12 mouse cellular contexts compared by ENCODE assay signal in genomic region chr11:69526631-69527030, GRCm38 (mm10). TPM values are rescaled to one million over a fixed set of nuclear protein-coding genes. Genes with fewer than 3 reads are reported as not detected.
DNase-seq lines count a peak whose midpoint lies in the region; ATAC-seq lines count a peak whose summit lies in the region.
"Had no signal": no experiment of that assay in that cellular context is flagged by ENCODE, and none has a peak within 500 bp of the region (broad histone marks: within the 10 kb centered on the region; RNA-seq: fewer than 3 reads in every experiment).

No protein-coding gene starts in this region.

- no peak overlapping the region for H3K27ac ChIP-seq in kidney, embryonic 16.5 days (ENCODE audit: low read length)
- H3K27ac ChIP-seq in forebrain, embryonic 11.5 days (ENCODE audit: low read depth, low read length) = peak overlapping the region; percentile 94
- no peak overlapping the region for H3K27ac ChIP-seq in intestine, embryonic 15.5 days
- H3K27ac ChIP-seq in neural tube, embryonic 13.5 days (replicated peaks) = peak overlapping the region; percentile 95

- H3K36me3 ChIP-seq in kidney, embryonic 16.5 days (ENCODE audit: insufficient read depth, low read length) = no peaks in the 10 kb centered on the region
- no peaks in the 10 kb centered on the region for H3K36me3 ChIP-seq in forebrain, embryonic 11.5 days (ENCODE audit: control insufficient read depth, insufficient read depth, low read length)
- no peaks in the 10 kb centered on the region for H3K36me3 ChIP-seq in intestine, embryonic 15.5 days
- no peaks in the 10 kb centered on the region for H3K36me3 ChIP-seq in neural tube, embryonic 13.5 days

- H3K9me3 ChIP-seq in kidney, embryonic 16.5 days (ENCODE audit: low read length) = no peaks in the 10 kb centered on the region
- H3K9me3 ChIP-seq in forebrain, embryonic 11.5 days (ENCODE audit: control insufficient read depth, low read length) = no peaks in the 10 kb centered on the region
- H3K9me3 ChIP-seq in intestine, embryonic 15.5 days = no peaks in the 10 kb centered on the region
- H3K9me3 ChIP-seq in neural tube, embryonic 13.5 days = no peaks in the 10 kb centered on the region

- no peak for ATAC-seq in kidney, embryonic 16.5 days (ENCODE audit: low FRiP score, low TSS enrichment)
- 0 out of 2 replicates have a peak, but pooled peaks have one; percentile 18 for ATAC-seq in forebrain, embryonic 11.5 days (replicated peaks; ENCODE audit: low FRiP score)
- ATAC-seq in intestine, embryonic 15.5 days = no peak
- ATAC-seq in neural tube, embryonic 13.5 days (ENCODE audit: low read depth) = peak; percentile 54; the same call in 1 of the 2 replicates

- DNase-seq in kidney, postnatal 10 days = no peak
- DNase-seq in forebrain, embryonic 11.5 days (ENCODE audit: low spot score) = peak; percentile 51
- DNase-seq in spleen, postnatal 14 days (ENCODE audit: low spot score in 2 of 2) = no peak
- DNase-seq in gastrocnemius, postnatal 14 days = no peak
- no peak for DNase-seq in spleen, adult 12 weeks (ENCODE audit: low spot score)
- DNase-seq: adrenal gland, adult 2 months; kidney, adult 18-20 months; thymus, postnatal 36 days had no signal

- H3K4me3 ChIP-seq in kidney, embryonic 16.5 days (ENCODE audit: low read length) = peak overlapping the region; percentile 41
- no peak overlapping the region for H3K4me3 ChIP-seq in forebrain, embryonic 11.5 days (ENCODE audit: low read depth, low read length)
- no peak overlapping the region for H3K4me3 ChIP-seq in intestine, embryonic 15.5 days (replicated peaks)
- H3K4me3 ChIP-seq in neural tube, embryonic 13.5 days = peak overlapping the region; percentile 23

- peak overlapping the region; percentile 67 for H3K9ac ChIP-seq in kidney, embryonic 16.5 days (replicated peaks; ENCODE audit: low read length)
- peak overlapping the region; percentile 64 for H3K9ac ChIP-seq in forebrain, embryonic 11.5 days (ENCODE audit: low read length)
- H3K9ac ChIP-seq in intestine, embryonic 15.5 days = no peak overlapping the region; the same call in 1 of the 2 replicates
- H3K9ac ChIP-seq in neural tube, embryonic 13.5 days = peak overlapping the region; percentile 71

- H3K27me3 ChIP-seq in kidney, embryonic 16.5 days (ENCODE audit: insufficient read depth, low read length) = no peaks in the 10 kb centered on the region
- no peaks in the 10 kb centered on the region for H3K27me3 ChIP-seq in forebrain, embryonic 11.5 days (ENCODE audit: control insufficient read depth, insufficient read depth, low read length)
- H3K27me3 ChIP-seq in intestine, embryonic 15.5 days (replicated peaks) = peaks cover 3% of the 10 kb centered on the region; the same call in 1 of the 2 replicates
- H3K27me3 ChIP-seq in neural tube, embryonic 13.5 days = no peaks in the 10 kb centered on the region

- 35% methylated on average over 4 of the region's 4 CpGs for WGBS in kidney, embryonic 16.5 days
- WGBS in forebrain, embryonic 11.5 days = 32% methylated on average over 4 of the region's 4 CpGs
- WGBS in intestine, embryonic 15.5 days = 58% methylated on average over 4 of the region's 4 CpGs
- 13% methylated on average over 4 of the region's 4 CpGs for WGBS in neural tube, embryonic 13.5 days

- H3K4me2 ChIP-seq in kidney, embryonic 16.5 days (replicated peaks; ENCODE audit: low read depth, low read length) = peak overlapping the region; percentile 69
- peak overlapping the region; percentile 48 for H3K4me2 ChIP-seq in forebrain, embryonic 11.5 days (ENCODE audit: low read depth, low read length, severe bottlenecking)
- peak overlapping the region; percentile 62; the same call in 1 of the 2 replicates for H3K4me2 ChIP-seq in intestine, embryonic 15.5 days (replicated peaks)
- peak overlapping the region; percentile 51 for H3K4me2 ChIP-seq in neural tube, embryonic 13.5 days

- intact Hi-C loops in gastrocnemius, postnatal 14 days (cut with DNase I; ENCODE audit: low total_unique reads) = no loop called here

- H3K4me1 ChIP-seq in kidney, embryonic 16.5 days (ENCODE audit: insufficient read depth, low read length) = 0 out of 2 replicates have a peak, but pooled peaks cover 8% of the 10 kb centered on the region
- H3K4me1 ChIP-seq in forebrain, embryonic 11.5 days (replicated peaks; ENCODE audit: control insufficient read depth, insufficient read depth, low read length) = peaks cover 4% of the 10 kb centered on the region; the same call in 1 of the 2 replicates
- H3K4me1 ChIP-seq in intestine, embryonic 15.5 days (replicated peaks) = no peaks in the 10 kb centered on the region
- peaks cover 24% of the 10 kb centered on the region for H3K4me1 ChIP-seq in neural tube, embryonic 13.5 days (replicated peaks)

RNA-seq across cellular contexts. Expression of gene Dnah2, which starts 22.3 kb away (rescaled TPM):
- 0.69 and 0.90 TPM in 2 replicates for polyA plus RNA-seq in kidney, embryonic 16.5 days (2015; fragmentation: Nextera tagmentation; extraction: Ambion mirVana)
- 2.1 and 2.6 TPM in 2 replicates for polyA plus RNA-seq in forebrain, embryonic 11.5 days (2014; fragmentation: Nextera tagmentation; extraction: Ambion mirVana)
- 0.77 and 0.87 TPM in 2 replicates for polyA plus RNA-seq in intestine, embryonic 15.5 days (2015; fragmentation: Nextera tagmentation; extraction: Ambion mirVana)
- polyA plus RNA-seq in neural tube, embryonic 13.5 days (2015; fragmentation: Nextera tagmentation; extraction: Ambion mirVana) = 2.2 and 2.7 TPM in 2 replicates
- total RNA-seq in gastrocnemius, postnatal 14 days (2021) = under 1 TPM; 0.06 to 0.07 TPM

RNA-seq across cellular contexts. Expression of gene Efnb3, which starts 33.4 kb away (rescaled TPM):
- 11.8 and 12.6 TPM in 2 replicates for polyA plus RNA-seq in kidney, embryonic 16.5 days (2015; fragmentation: Nextera tagmentation; extraction: Ambion mirVana)
- 13.1 and 14.9 TPM in 2 replicates for polyA plus RNA-seq in forebrain, embryonic 11.5 days (2014; fragmentation: Nextera tagmentation; extraction: Ambion mirVana)
- 9.8 and 10.2 TPM in 2 replicates for polyA plus RNA-seq in intestine, embryonic 15.5 days (2015; fragmentation: Nextera tagmentation; extraction: Ambion mirVana)
- 68.1 and 72.0 TPM in 2 replicates for polyA plus RNA-seq in neural tube, embryonic 13.5 days (2015; fragmentation: Nextera tagmentation; extraction: Ambion mirVana)
- total RNA-seq in gastrocnemius, postnatal 14 days (2021) = 1 to 10 TPM in 1 of 2 experiments, under 1 TPM in 1; 0.71 to 1.3 TPM
- total RNA-seq: liver, adult 2 months had no signal

RNA-seq across cellular contexts. Expression of gene Wrap53, which starts 53.4 kb away (rescaled TPM):
- 29.3 and 30.3 TPM in 2 replicates for polyA plus RNA-seq in kidney, embryonic 16.5 days (2015; fragmentation: Nextera tagmentation; extraction: Ambion mirVana)
- 39.3 and 44.1 TPM in 2 replicates for polyA plus RNA-seq in forebrain, embryonic 11.5 days (2014; fragmentation: Nextera tagmentation; extraction: Ambion mirVana)
- polyA plus RNA-seq in intestine, embryonic 15.5 days (2015; fragmentation: Nextera tagmentation; extraction: Ambion mirVana) = 25.1 and 25.6 TPM in 2 replicates
- 18.1 and 19.7 TPM in 2 replicates for polyA plus RNA-seq in neural tube, embryonic 13.5 days (2015; fragmentation: Nextera tagmentation; extraction: Ambion mirVana)
- total RNA-seq in gastrocnemius, postnatal 14 days (2021) = 1 to 10 TPM; 3.5 to 4.0 TPM

RNA-seq across cellular contexts. Expression of gene Trp53, which starts 53.5 kb away (rescaled TPM):
- polyA plus RNA-seq in kidney, embryonic 16.5 days (2015; fragmentation: Nextera tagmentation; extraction: Ambion mirVana) = 191 and 205 TPM in 2 replicates
- polyA plus RNA-seq in forebrain, embryonic 11.5 days (2014; fragmentation: Nextera tagmentation; extraction: Ambion mirVana) = 168 and 175 TPM in 2 replicates
- polyA plus RNA-seq in intestine, embryonic 15.5 days (2015; fragmentation: Nextera tagmentation; extraction: Ambion mirVana) = 140 and 143 TPM in 2 replicates
- 76.0 and 77.6 TPM in 2 replicates for polyA plus RNA-seq in neural tube, embryonic 13.5 days (2015; fragmentation: Nextera tagmentation; extraction: Ambion mirVana)
- 10 to 100 TPM; 15.2 to 22.7 TPM for total RNA-seq in gastrocnemius, postnatal 14 days (2021)

Comparison
In these comparisons a context has a peak if more than half of its experiments do, and no peak if none do; other contexts are left out.
1. ATAC-seq: peak in forebrain, embryonic 11.5 days (single experiment) and neural tube, embryonic 13.5 days (single experiment); none in kidney, embryonic 16.5 days (single experiment) and intestine, embryonic 15.5 days (single experiment).
2. H3K27ac ChIP-seq: peak in forebrain, embryonic 11.5 days (single experiment) and neural tube, embryonic 13.5 days (single experiment); none in kidney, embryonic 16.5 days (single experiment) and intestine, embryonic 15.5 days (single experiment).
3. H3K4me3 ChIP-seq: peak in kidney, embryonic 16.5 days (single experiment) and neural tube, embryonic 13.5 days (single experiment); none in forebrain, embryonic 11.5 days (single experiment) and intestine, embryonic 15.5 days (single experiment).
4. Peak in every context shown above with its lines, with median percentiles within 50 percentile points of each other: H3K4me2 ChIP-seq.